9 mouse cellular contexts compared by ENCODE assay signal in the genomic region with DNA sequence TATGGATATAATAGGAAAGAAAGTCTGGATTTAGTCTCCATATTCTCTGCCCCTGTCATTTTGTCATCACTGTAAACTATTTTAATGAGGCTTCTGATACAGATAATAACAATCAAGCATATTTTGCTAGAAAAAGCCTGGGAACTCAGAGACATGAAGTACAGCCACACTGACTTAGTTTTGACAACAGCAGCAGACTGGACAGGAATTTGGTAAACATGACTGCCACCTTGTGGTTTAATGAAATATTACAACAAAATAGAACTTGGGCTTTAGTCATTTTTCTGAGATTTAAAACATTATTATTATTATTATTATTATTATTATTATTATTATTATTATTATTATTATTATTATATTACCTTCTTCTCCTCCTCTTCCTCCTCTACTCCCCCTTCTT.
DNase-seq lines count a peak whose midpoint lies in the region; ATAC-seq lines count a peak whose summit lies in the region.
"Had no signal": no experiment of that assay in that cellular context is flagged by ENCODE, and none has a peak within 500 bp of the region (broad histone marks: within the 10 kb centered on the region; RNA-seq: fewer than 3 reads in every experiment).

No protein-coding gene starts in this region.

- H3K27ac ChIP-seq in midbrain, embryonic 11.5 days (ENCODE audit: low read depth, low read length) = no peak overlapping the region
- no peak overlapping the region for H3K27ac ChIP-seq in midbrain, embryonic 13.5 days
- no peak overlapping the region for H3K27ac ChIP-seq in forebrain, embryonic 15.5 days (replicated peaks)
- H3K27ac ChIP-seq: heart, embryonic 13.5 days had no signal

- H3K4me3 ChIP-seq in midbrain, embryonic 11.5 days (ENCODE audit: low read depth, low read length) = no peak overlapping the region
- no peak overlapping the region for H3K4me3 ChIP-seq in midbrain, embryonic 13.5 days (replicated peaks)
- no peak overlapping the region for H3K4me3 ChIP-seq in forebrain, embryonic 15.5 days
- H3K4me3 ChIP-seq: heart, embryonic 13.5 days had no signal

- H3K27me3 ChIP-seq in midbrain, embryonic 11.5 days (ENCODE audit: control insufficient read depth, insufficient read depth, low read length) = no peaks in the 10 kb centered on the region
- H3K27me3 ChIP-seq in midbrain, embryonic 13.5 days = no peaks in the 10 kb centered on the region
- no peaks in the 10 kb centered on the region for H3K27me3 ChIP-seq in forebrain, embryonic 15.5 days
- H3K27me3 ChIP-seq: heart, embryonic 13.5 days had no signal

- H3K4me1 ChIP-seq in midbrain, embryonic 11.5 days (ENCODE audit: control insufficient read depth, insufficient read depth, low read length) = no peaks in the 10 kb centered on the region
- no peaks in the 10 kb centered on the region for H3K4me1 ChIP-seq in midbrain, embryonic 13.5 days (replicated peaks)
- no peaks in the 10 kb centered on the region for H3K4me1 ChIP-seq in forebrain, embryonic 15.5 days
- H3K4me1 ChIP-seq: heart, embryonic 13.5 days had no signal

- DNase-seq in cerebellum, postnatal 14 days = peak; percentile 17 to 49
- peak; percentile 85 for DNase-seq in midbrain, embryonic 11.5 days (ENCODE audit: low spot score, missing footprints)
- peak; percentile 14 for DNase-seq in retina, postnatal 7 days (ENCODE audit: low read depth, low spot score)
- DNase-seq in kidney, postnatal 25 days = no peak
- DNase-seq in natural killer cell, adult 2 months (ENCODE audit: low spot score in 2 of 2) = no peak

- no peak for ATAC-seq in cerebellum, adult (ENCODE audit: insufficient number of reproducible peaks, low FRiP score, low TSS enrichment)
- ATAC-seq in midbrain, embryonic 11.5 days (ENCODE audit: low FRiP score) = peak; percentile 68; the same call in 1 of the 2 replicates
- no peak for ATAC-seq in midbrain, embryonic 13.5 days
- ATAC-seq in forebrain, embryonic 15.5 days (replicated peaks) = peak; percentile 79

- no peaks in the 10 kb centered on the region for H3K36me3 ChIP-seq in midbrain, embryonic 11.5 days (ENCODE audit: control insufficient read depth, insufficient read depth, low read length)
- no peaks in the 10 kb centered on the region for H3K36me3 ChIP-seq in midbrain, embryonic 13.5 days
- no peaks in the 10 kb centered on the region for H3K36me3 ChIP-seq in forebrain, embryonic 15.5 days
- H3K36me3 ChIP-seq: heart, embryonic 13.5 days had no signal

- H3K9me3 ChIP-seq in midbrain, embryonic 11.5 days (ENCODE audit: control insufficient read depth, low read length) = no peaks in the 10 kb centered on the region
- H3K9me3 ChIP-seq in midbrain, embryonic 13.5 days = no peaks in the 10 kb centered on the region
- H3K9me3 ChIP-seq in forebrain, embryonic 15.5 days = no peaks in the 10 kb centered on the region
- H3K9me3 ChIP-seq: heart, embryonic 13.5 days had no signal

- H3K9ac ChIP-seq in midbrain, embryonic 11.5 days (ENCODE audit: low read length) = no peak overlapping the region
- no peak overlapping the region for H3K9ac ChIP-seq in midbrain, embryonic 13.5 days (replicated peaks)
- H3K9ac ChIP-seq in forebrain, embryonic 15.5 days (replicated peaks) = no peak overlapping the region
- H3K9ac ChIP-seq: heart, embryonic 13.5 days had no signal

- no peak overlapping the region for H3K4me2 ChIP-seq in midbrain, embryonic 11.5 days
- no peak overlapping the region for H3K4me2 ChIP-seq in midbrain, embryonic 13.5 days (replicated peaks)
- H3K4me2 ChIP-seq in forebrain, embryonic 15.5 days (replicated peaks) = no peak overlapping the region
- H3K4me2 ChIP-seq: heart, embryonic 13.5 days had no signal

Comparison
In these comparisons a context has a peak if more than half of its experiments do, and no peak if none do; other contexts are left out.
1. ATAC-seq: peak in midbrain, embryonic 11.5 days (single experiment) and forebrain, embryonic 15.5 days (single experiment); none in cerebellum, adult (single experiment) and midbrain, embryonic 13.5 days (single experiment).
2. DNase-seq: peak in cerebellum, postnatal 14 days (2 of 2), midbrain, embryonic 11.5 days (single experiment) and retina, postnatal 7 days (single experiment); none in kidney, postnatal 25 days (0 of 2) and natural killer cell, adult 2 months (0 of 2).